In the genomic region with DNA sequence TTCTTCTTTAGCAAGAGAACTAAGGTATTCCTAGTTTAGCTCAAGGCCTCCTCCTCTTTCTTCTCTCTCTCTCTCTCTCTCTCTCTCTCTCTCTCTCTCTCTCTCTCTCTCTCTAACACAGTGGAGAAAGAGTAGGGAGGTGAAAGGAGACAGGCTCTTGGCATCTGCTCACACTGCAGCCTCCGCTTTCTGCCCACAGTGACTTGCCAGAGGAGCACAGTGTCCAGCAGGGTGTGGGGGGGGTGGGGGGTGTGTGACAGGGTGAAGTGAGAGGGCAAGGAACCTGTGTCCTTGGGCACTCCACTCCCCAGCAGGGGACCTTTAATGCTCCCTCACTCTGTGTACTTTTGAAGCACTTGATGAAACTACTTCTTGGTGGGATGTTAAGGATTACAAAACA, we compare ENCODE assay signal across 17 mouse cellular contexts. TPM values are rescaled to one million over a fixed set of nuclear protein-coding genes. Genes with fewer than 3 reads are reported as not detected.
DNase-seq lines count a peak whose midpoint lies in the region; ATAC-seq and TF ChIP-seq lines count a peak whose summit lies in the region.
"Had no signal": no experiment of that assay in that cellular context is flagged by ENCODE, and none has a peak within 500 bp of the region (broad histone marks: within the 10 kb centered on the region; RNA-seq: fewer than 3 reads in every experiment).

No protein-coding gene starts in this region.

- H3K9ac ChIP-seq in heart, adult 2 months (ENCODE audit: low read depth, low read length), result no peak overlapping the region
- no peak overlapping the region for H3K9ac ChIP-seq in forebrain, embryonic 14.5 days (ENCODE audit: low read length)
- no peak overlapping the region for H3K9ac ChIP-seq in kidney, embryonic 16.5 days (replicated peaks; ENCODE audit: low read length)
- H3K9ac ChIP-seq: heart, embryonic 15.5 days; liver, embryonic 14.5 days; midbrain, embryonic 13.5 days had no signal

- H3K27me3 ChIP-seq in heart, adult 2 months (ENCODE audit: control insufficient read depth, insufficient read depth, low read length), result no peaks in the 10 kb centered on the region
- H3K27me3 ChIP-seq in forebrain, embryonic 14.5 days (replicated peaks; ENCODE audit: control insufficient read depth, insufficient read depth, low read length), result no peaks in the 10 kb centered on the region
- H3K27me3 ChIP-seq in kidney, embryonic 16.5 days (ENCODE audit: insufficient read depth, low read length), result peaks cover 2% of the 10 kb centered on the region; the same call in 1 of the 2 replicates
- H3K27me3 ChIP-seq: heart, embryonic 15.5 days; midbrain, embryonic 13.5 days had no signal

- no peak overlapping the region for H3K4me2 ChIP-seq in forebrain, embryonic 14.5 days (ENCODE audit: low read length)
- H3K4me2 ChIP-seq in kidney, embryonic 16.5 days (replicated peaks; ENCODE audit: low read depth, low read length), result no peak overlapping the region
- H3K4me2 ChIP-seq: heart, embryonic 15.5 days; midbrain, embryonic 13.5 days had no signal

- no peak for TF ChIP-seq EP300 in heart, adult 2 months (IDR thresholded peaks at IDR 0.05; ENCODE audit: insufficient read depth, low read depth, low read length)

- no peaks in the 10 kb centered on the region for H3K4me1 ChIP-seq in heart, adult 2 months (ENCODE audit: control insufficient read depth, insufficient read depth, low read length)
- 0 out of 2 replicates have a peak, but pooled peaks cover 3% of the 10 kb centered on the region for H3K4me1 ChIP-seq in forebrain, embryonic 14.5 days (ENCODE audit: control insufficient read depth, insufficient read depth, low read length)
- no peaks in the 10 kb centered on the region for H3K4me1 ChIP-seq in kidney, embryonic 16.5 days (ENCODE audit: insufficient read depth, low read length)
- H3K4me1 ChIP-seq: heart, embryonic 15.5 days had no signal

- peak; percentile 82 for DNase-seq in heart, adult 11 months
- no peak for DNase-seq in heart, adult 2 months
- peak; percentile 10 for DNase-seq in right cerebral cortex, adult 18-20 months
- no peak for DNase-seq in right cerebral cortex, postnatal 4 days
- DNase-seq in forebrain, embryonic 14.5 days (ENCODE audit: low spot score), result no peak
- peak; percentile 61 for DNase-seq in testis, postnatal 10 days (ENCODE audit: low spot score)
- no peak for DNase-seq in natural killer cell, adult 2 months (ENCODE audit: low spot score in 2 of 2)
- DNase-seq: adrenal gland, postnatal 10 days; gastrocnemius, postnatal 14 days; kidney, adult 18-20 months; kidney, postnatal 25 days; lung, postnatal 14 days; thymus, adult 2 months had no signal

- TF ChIP-seq CTCF in heart, adult 2 months (IDR thresholded peaks at IDR 0.05), result no peak

- H3K79me2 ChIP-seq in heart, adult 2 months (replicated peaks; ENCODE audit: control insufficient read depth, insufficient read depth, low read length), result no peaks in the 10 kb centered on the region

- 50% methylated on average over 1 of the region's 1 CpGs for WGBS in heart, adult 2 months
- 17% methylated on average over 1 of the region's 1 CpGs for WGBS in forebrain, embryonic 14.5 days
- 100% methylated on average over 1 of the region's 1 CpGs for WGBS in kidney, embryonic 16.5 days

- no peaks in the 10 kb centered on the region for H3K36me3 ChIP-seq in heart, adult 2 months (ENCODE audit: control insufficient read depth, insufficient read depth, low read length)
- H3K36me3 ChIP-seq in forebrain, embryonic 14.5 days (ENCODE audit: control insufficient read depth, insufficient read depth, low read length), result no peaks in the 10 kb centered on the region
- no peaks in the 10 kb centered on the region for H3K36me3 ChIP-seq in kidney, embryonic 16.5 days (ENCODE audit: insufficient read depth, low read length)
- H3K36me3 ChIP-seq: heart, embryonic 15.5 days; midbrain, embryonic 13.5 days had no signal

- no peaks in the 10 kb centered on the region for H3K9me3 ChIP-seq in forebrain, embryonic 14.5 days (replicated peaks; ENCODE audit: control insufficient read depth, low read length)
- H3K9me3 ChIP-seq in kidney, embryonic 16.5 days (ENCODE audit: low read length), result no peaks in the 10 kb centered on the region
- H3K9me3 ChIP-seq: heart, embryonic 15.5 days; midbrain, embryonic 13.5 days had no signal

- H3K4me3 ChIP-seq in heart, adult 2 months, result no peak overlapping the region
- no peak overlapping the region for H3K4me3 ChIP-seq in forebrain, embryonic 14.5 days (ENCODE audit: low read depth, low read length)
- no peak overlapping the region for H3K4me3 ChIP-seq in kidney, embryonic 16.5 days (ENCODE audit: low read length)
- H3K4me3 ChIP-seq: heart, embryonic 15.5 days; midbrain, embryonic 13.5 days had no signal

- TF ChIP-seq POLR2A in heart, adult 2 months (IDR thresholded peaks at IDR 0.05; ENCODE audit: insufficient read depth, low read depth, low read length), result no peak

- no peak for ATAC-seq in forebrain, embryonic 14.5 days
- ATAC-seq in kidney, embryonic 16.5 days (ENCODE audit: low FRiP score, low TSS enrichment), result no peak
- ATAC-seq: midbrain, embryonic 13.5 days had no signal

- H3K27ac ChIP-seq in heart, adult 2 months, result no peak overlapping the region
- 0 out of 2 replicates have a peak overlapping the region, but pooled peaks have one; percentile 36 for H3K27ac ChIP-seq in forebrain, embryonic 14.5 days (ENCODE audit: low read depth, low read length)
- H3K27ac ChIP-seq in kidney, embryonic 16.5 days (ENCODE audit: low read length), result no peak overlapping the region
- H3K27ac ChIP-seq: heart, embryonic 15.5 days; liver, embryonic 14.5 days; midbrain, embryonic 13.5 days had no signal

- intact Hi-C loops in heart, adult 2 months (cut with DNase I), result no loop called here

RNA-seq across cellular contexts. Expression of a gene that starts 41.9 kb away (rescaled TPM):
- total RNA-seq in heart, adult 2 months (2021), result 1 to 10 TPM; 5.8 to 8.4 TPM
- polyA plus RNA-seq in heart, adult 2 months (2012; rRNA removed), result 3.3 and 7.4 TPM in 2 replicates
- polyA plus RNA-seq in forebrain, embryonic 14.5 days (2014; fragmentation: Nextera tagmentation; extraction: Ambion mirVana), result 24.6 and 27.4 TPM in 2 replicates
- 27.3 and 28.5 TPM in 2 replicates for polyA plus RNA-seq in kidney, embryonic 16.5 days (2015; fragmentation: Nextera tagmentation; extraction: Ambion mirVana)

Comparison
In these comparisons a context has a peak if more than half of its experiments do, and no peak if none do; other contexts are left out.
1. DNase-seq: peak in heart, adult 11 months (single experiment), right cerebral cortex, adult 18-20 months (single experiment) and testis, postnatal 10 days (single experiment); none in heart, adult 2 months (0 of 2), right cerebral cortex, postnatal 4 days (single experiment), forebrain, embryonic 14.5 days (single experiment) and natural killer cell, adult 2 months (0 of 2).